Mouse (Mus musculus) G1E-ER4 (cell line): ENCODE results near the gene Sdhaf3. TPM values are rescaled to one million over a fixed set of nuclear protein-coding genes. Genes with fewer than 3 reads are reported as not detected.

ENCODE experiments used
- GATA1 ChIP-seq: IDR thresholded peaks from one replicate; pipeline ENCODE4 v1.8.0; 2012; ENCODE audit warnings: low read length, inconsistent platforms
- polyA plus RNA-seq: library from polyadenylated mRNA; stranded (reverse); fragments of >175 nt; gene quantifications from 2 replicates; pipeline ENCODE4 v1.2.3, GENCODE M21; 2012

Sdhaf3 gene
- 0.22 and 1.8 TPM in 2 replicates for polyA plus RNA-seq

GRCm38 (mm10) chr6:6955764-6956561, at the start of gene Sdhaf3:
Gene Sdhaf3 (plus strand): TSS chr6:6956004.
- no peak for TF ChIP-seq GATA1

DNA sequence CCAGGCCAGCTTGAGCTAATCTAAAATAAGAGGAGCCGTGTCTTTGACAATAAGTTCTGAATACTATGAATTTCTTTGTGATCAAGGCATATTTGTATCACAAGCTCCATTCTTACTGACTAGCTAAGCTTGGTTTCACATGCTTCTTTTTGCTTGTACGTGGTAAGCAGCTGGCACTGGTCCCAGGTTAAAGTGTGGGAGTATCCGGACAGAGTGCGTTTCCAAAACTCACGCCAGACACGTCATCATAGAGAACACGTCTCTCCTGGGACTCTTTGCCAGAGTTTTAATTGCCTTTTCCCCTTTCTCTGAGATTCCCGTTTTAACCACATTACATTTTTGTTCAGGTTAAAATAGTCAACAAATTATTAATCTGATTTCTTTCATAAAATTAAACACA, 46.2 kb upstream of the Sdhaf3 start:
- TF ChIP-seq GATA1: no peak

GRCm38 (mm10) chr6:6914304-6914703, 41.5 kb upstream of the Sdhaf3 start:
- no peak for TF ChIP-seq GATA1

GRCm38 (mm10) chr6:6914849-6915525, 40.8 kb upstream of the Sdhaf3 start:
- TF ChIP-seq GATA1: no peak

GRCm38 (mm10) chr6:6915526-6915915, 40.3 kb upstream of the Sdhaf3 start:
- no peak for TF ChIP-seq GATA1

- TF ChIP-seq GATA1: no peak
Measured at GRCm38 (mm10) chr6:6917334-6917733, 38.5 kb upstream of the Sdhaf3 start.

DNA sequence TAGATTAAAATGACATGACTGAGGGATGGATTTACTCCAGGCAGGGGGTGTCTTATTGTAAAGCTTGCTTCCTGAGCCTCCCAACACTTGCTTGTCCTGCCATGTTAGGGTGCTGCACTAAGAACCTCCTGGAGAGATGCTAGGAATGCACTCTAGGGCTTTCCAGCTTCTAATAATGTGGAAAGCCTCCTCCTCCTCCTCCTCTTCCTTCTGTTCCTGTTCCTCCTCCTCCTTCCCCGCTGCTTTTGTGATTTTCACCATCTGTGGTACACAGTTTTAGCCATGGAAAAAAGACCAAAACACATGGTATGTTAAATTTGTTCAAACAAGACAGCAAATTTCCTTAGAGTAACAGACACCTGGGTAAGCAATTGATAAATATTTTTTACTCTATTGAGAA, 30.5 kb upstream of the Sdhaf3 start:
- TF ChIP-seq GATA1: no peak

- TF ChIP-seq GATA1: no peak
Measured at GRCm38 (mm10) chr6:6930831-6931230, 25.0 kb upstream of the Sdhaf3 start.

GRCm38 (mm10) chr6:6931507-6931906, 24.3 kb upstream of the Sdhaf3 start:
- no peak for TF ChIP-seq GATA1

DNA sequence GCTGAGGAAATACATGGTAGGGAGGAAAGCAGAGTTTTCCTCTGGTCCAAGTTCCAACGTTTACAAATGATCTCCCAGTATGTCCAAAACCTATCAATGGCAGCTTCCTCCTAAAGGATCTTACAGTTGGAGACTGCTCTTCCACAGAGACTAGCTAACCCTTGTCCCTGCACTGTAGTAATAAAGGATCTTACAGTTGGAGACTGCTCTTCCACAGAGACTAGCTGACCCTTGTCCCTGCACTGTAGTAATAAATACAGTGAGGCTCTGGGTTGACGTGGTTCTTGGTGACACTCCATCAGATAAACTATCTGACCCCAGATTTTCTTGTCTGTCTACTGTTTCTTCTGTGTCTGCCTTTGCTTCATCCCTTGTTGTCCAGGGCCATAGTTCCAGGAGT, 15.0 kb upstream of the Sdhaf3 start:
- TF ChIP-seq GATA1: no peak

GRCm38 (mm10) chr6:6942813-6943212, 13.0 kb upstream of the Sdhaf3 start:
- no peak for TF ChIP-seq GATA1

- no peak for TF ChIP-seq GATA1
Measured at GRCm38 (mm10) chr6:6947650-6948049, 8.2 kb upstream of the Sdhaf3 start.

DNA sequence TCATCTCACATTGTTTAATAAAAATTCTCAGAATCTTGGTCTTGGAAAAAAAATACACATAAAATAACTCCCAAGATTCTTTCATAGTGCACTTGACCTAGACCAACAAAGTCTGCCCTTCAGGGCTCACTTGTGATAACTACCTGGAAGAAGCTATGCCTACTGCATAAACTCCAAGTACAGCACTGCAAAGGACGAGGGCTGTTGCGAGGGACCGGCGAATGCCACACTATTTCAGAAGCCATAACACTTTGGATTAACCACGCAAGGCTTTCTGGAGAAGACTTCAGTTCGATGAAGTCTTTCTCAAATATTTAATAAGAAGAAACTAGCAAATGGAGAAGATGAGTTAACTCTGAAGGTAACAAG, 425 bp upstream of the Sdhaf3 start:
- TF ChIP-seq GATA1: no peak

GRCm38 (mm10) chr6:6997226-6997946, 41.6 kb downstream of the Sdhaf3 start:
- no peak for TF ChIP-seq GATA1

DNA sequence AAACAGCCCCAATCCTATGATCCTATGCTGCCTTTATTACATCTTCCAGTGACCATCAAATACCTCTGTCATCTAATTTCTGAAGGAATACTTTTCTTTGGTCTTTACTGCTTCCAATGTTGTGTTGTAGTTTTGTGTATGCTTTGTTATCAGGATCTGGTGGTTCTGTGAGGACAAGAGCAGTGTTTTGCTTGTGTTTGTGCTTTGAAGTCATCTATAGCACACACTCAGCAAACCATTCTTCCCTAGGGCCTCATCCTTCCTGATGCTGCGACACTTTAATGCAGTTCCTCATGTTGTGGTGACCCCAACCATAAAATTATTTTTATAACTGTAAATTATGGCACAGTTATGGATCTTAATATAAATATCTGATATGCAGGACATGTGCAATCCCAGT, 42.2 kb downstream of the Sdhaf3 start:
- no peak for TF ChIP-seq GATA1

DNA sequence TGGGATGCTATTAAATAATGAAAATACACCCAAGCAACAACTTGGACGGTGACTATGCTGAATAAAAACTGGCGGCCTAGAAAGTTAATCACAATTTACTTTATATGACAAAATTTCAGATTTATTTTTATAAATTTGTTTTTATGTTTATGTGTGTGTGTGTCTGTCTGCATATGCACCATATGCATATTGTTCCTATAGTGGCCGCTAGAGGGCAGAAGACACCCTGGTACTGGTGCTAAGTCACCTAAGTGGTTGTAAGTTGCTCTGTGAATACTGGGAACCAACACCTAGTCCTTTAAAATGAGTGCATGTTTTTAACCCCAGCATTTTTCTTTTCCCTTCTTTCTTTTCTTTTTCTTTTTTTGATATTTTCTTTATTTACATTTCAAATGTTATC, 43.2 kb downstream of the Sdhaf3 start:
- TF ChIP-seq GATA1: no peak
